Mouse (Mus musculus) gonadal fat pad, adult 2 months (tissue): Measurements from ENCODE around the gene Zcchc10. TPM values are rescaled to one million over a fixed set of nuclear protein-coding genes. Genes with fewer than 3 reads are reported as not detected.

ENCODE experiments used
- polyA plus RNA-seq: library from polyadenylated mRNA; depleted of rRNA; stranded (reverse); fragments of >200 nt; gene quantifications from 2 replicates; pipeline ENCODE4 v1.2.3, GENCODE M21; 2012; rRNA removed

Zcchc10 gene
- polyA plus RNA-seq, 1 experiment = 5.3 TPM

Other genes starting within 250 kb of the Zcchc10 start
- gene Hspa4, start 24.2 kb upstream of the Zcchc10 start, polyA plus RNA-seq = 24.9 and 29.7 TPM in 2 replicates
- gene Aff4, start 26.2 kb downstream of the Zcchc10 start, polyA plus RNA-seq = 27.8 and 29.4 TPM in 2 replicates
- gene Leap2, start 98.5 kb downstream of the Zcchc10 start, polyA plus RNA-seq = not detected in 2 replicates
- gene Uqcrq, start 106.2 kb downstream of the Zcchc10 start, polyA plus RNA-seq = 537 and 665 TPM in 2 replicates
- 0.88 and 1.5 TPM in 2 replicates for gene Gdf9, start 106.3 kb downstream of the Zcchc10 start, polyA plus RNA-seq
- 1.3 and 1.4 TPM in 2 replicates for gene Gm10447, start 132.4 kb downstream of the Zcchc10 start, polyA plus RNA-seq
- 12.6 and 12.8 TPM in 2 replicates for gene Shroom1, start 132.5 kb downstream of the Zcchc10 start, polyA plus RNA-seq
- not detected in 2 replicates for gene Gm9837, start 145.8 kb downstream of the Zcchc10 start, polyA plus RNA-seq
- gene Gm9945, start 155.5 kb downstream of the Zcchc10 start, polyA plus RNA-seq = not detected in 2 replicates
- gene Sowaha, start 155.6 kb downstream of the Zcchc10 start, polyA plus RNA-seq = 0.15 and 0.19 TPM in 2 replicates
- gene Sept8, start 194.6 kb downstream of the Zcchc10 start, polyA plus RNA-seq = 24.9 and 27.7 TPM in 2 replicates
- 5.9 and 6.4 TPM in 2 replicates for gene Kif3a, start 242.7 kb downstream of the Zcchc10 start, polyA plus RNA-seq